Mouse (Mus musculus) brain, embryonic 14.5 days (tissue): ENCODE measurements at regions not wholly inside any gene's neighbourhood (a gene's known extent, or its start where the extent isn't known, plus 50 kb on each side); places are given as distances from the start of the nearest gene placed in this dataset.

ENCODE experiments used
- CTCF ChIP-seq: fragments of 200-500 bp; IDR thresholded peaks from 2 replicates; pipeline ENCODE4 v1.5.1; 2012; ENCODE audit warnings: inconsistent platforms, mild to moderate bottlenecking, moderate library complexity, borderline replicate concordance; ENCODE audit not compliant: insufficient read depth, insufficient read length; ENCODE audit errors: extremely low read depth
- POLR2A ChIP-seq: fragments of 200-500 bp; IDR thresholded peaks from 2 replicates; pipeline ENCODE4 v1.6.1; 2012; ENCODE audit warnings: mild to moderate bottlenecking, inconsistent platforms, borderline replicate concordance; ENCODE audit not compliant: poor library complexity, insufficient read depth, insufficient read length, severe bottlenecking; ENCODE audit errors: extremely low read depth

DNA sequence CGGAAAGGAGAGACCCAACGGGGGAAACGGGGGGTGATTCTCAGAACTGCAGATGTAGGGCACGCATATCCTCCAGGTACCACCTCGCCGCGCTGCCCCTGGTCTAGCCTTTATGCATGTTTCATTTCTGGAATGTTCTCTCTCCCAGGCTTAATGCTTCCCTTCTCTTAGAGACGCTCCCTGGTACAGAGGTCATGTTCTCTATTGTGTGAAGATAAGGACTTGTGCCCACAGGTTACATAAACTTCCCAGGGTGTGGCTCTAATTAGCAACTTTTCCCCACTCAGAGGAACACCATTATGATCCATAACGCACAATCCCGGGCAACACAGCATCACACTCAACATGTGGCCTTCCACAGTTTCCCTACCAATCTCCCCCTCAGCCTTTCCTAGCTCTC, 58.7 kb downstream of the Lsm3 start:
- TF ChIP-seq POLR2A = no peak
- no peak for TF ChIP-seq CTCF
